Mouse (Mus musculus): ENCODE measurements around the gene Etl4. TPM values are rescaled to one million over a fixed set of nuclear protein-coding genes. Genes with fewer than 3 reads are reported as not detected.
A peak's percentile ranks its signal among the peaks of the same experiment; 100 is the strongest.
"Not testable (repeated sequence)": the region's sequence is repeated elsewhere in the genome, so short reads cannot be mapped to it uniquely, and the experiment has no call there.

The Etl4 gene
- polyA plus RNA-seq, 1 experiment from 2014 or later: 20.0 TPM

DNA sequence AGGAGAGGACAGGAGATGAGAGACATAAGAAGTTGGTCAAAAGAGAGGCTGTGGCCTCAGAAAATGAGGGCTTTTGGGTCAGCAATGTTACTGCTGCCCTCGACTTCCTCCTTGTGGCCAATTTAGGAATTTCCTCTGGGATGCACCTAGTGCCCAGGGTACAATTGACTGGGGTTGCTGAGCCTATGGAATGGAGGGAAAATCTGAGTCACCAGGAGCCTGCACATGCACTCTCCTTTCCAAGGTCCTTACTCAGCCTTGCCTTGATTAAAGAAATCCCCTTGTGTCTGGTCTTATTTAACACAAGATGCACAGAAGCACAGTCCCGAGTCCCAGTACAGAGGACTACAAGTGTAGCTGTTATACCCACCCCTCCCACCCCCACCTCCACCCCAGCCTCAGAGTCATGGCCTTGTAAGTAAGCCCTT is 756.5 kb downstream of the Etl4 start:
- Histone ChIP-seq H3K27ac (peak overlapping the region; percentile 73; the same call in 1 of the 2 replicates), H3K4me3 (no peak overlapping the region), H3K27me3 (ENCODE audit: poor library complexity, severe bottlenecking) (no peaks in the 10 kb centered on the region), H3K4me1 (peaks cover 13% of the 10 kb centered on the region), H3K9me3 (no peaks in the 10 kb centered on the region), H3K36me3 (replicated peaks) (no peaks in the 10 kb centered on the region)
- WGBS: 25% methylated on average over 2 of the region's 2 CpGs
- peak; percentile 44 for DNase-seq (ENCODE audit: extremely low spot score, low spot score)

DNA sequence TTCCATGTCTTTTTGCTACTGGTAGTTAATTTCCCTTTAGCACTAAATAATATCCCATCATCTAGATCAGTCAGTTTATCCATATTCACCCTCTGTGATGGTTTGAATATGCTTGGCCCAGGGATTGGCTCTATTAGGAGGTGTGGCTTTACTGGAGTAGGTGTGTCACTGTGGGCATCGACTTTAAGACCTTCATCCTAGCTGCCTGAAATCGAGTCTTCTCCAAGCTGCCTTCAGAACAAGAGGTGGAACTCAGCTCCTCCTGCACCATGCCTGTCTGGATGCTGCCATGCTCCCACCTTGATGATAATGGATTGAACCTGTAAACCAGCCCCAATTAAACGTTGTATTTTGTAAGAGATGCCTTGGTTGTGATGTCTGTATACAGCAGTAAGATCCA is 758.3 kb downstream of the Etl4 start:
- WGBS: 88% methylated on average over 3 of the region's 3 CpGs
- no peaks in the 10 kb centered on the region for H3K27me3 ChIP-seq (ENCODE audit: poor library complexity, severe bottlenecking)
- no peaks in the 10 kb centered on the region for H3K9me3 ChIP-seq
- DNase-seq (ENCODE audit: extremely low spot score, low spot score): no peak
- H3K27ac ChIP-seq: no peak overlapping the region
- no peak overlapping the region for H3K4me3 ChIP-seq
- H3K4me1 ChIP-seq: peaks cover 20% of the 10 kb centered on the region
- no peaks in the 10 kb centered on the region for H3K36me3 ChIP-seq (replicated peaks)

DNA sequence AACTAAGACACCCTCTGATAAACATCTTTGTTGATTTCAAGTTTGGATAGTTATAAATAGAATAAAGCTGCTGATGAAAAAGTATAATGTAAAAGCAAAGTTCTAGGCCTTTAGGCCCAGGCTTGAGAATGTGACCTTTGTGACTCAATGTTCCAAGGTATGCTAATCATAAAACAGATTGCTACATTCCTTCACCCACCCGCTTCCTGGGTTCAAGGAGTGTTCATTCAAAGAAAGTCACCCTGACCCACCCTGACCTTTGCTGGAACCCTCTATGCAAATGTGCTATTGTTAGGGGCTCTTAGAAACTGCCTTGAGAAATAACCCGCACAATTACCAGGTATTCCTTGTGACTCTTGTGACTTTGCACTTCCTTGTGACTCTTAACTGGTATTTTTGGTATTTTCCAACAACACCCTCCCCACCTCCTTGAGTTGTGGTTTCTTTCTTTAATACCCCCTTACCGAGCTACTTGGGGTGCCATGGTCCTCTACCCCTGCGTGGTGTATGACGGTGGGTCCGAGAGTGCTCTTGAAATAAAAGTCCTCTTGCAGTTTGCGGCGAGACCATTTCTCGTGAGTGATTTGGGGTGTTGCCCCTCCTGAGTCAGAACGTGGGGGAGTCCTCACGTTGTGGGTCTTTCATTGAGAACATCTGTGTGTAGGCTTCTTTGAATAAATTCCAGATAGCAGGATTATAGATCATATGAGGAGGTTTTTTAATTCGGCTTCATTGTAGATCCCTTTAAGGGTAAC is 758.9 kb downstream of the Etl4 start:
- peaks cover 20% of the 10 kb centered on the region for H3K4me1 ChIP-seq
- H3K9me3 ChIP-seq; DNase-seq (ENCODE audit: extremely low spot score, low spot score); H3K27me3 ChIP-seq (ENCODE audit: poor library complexity, severe bottlenecking); H3K4me3 ChIP-seq; H3K36me3 ChIP-seq (replicated peaks); H3K27ac ChIP-seq: not testable (repeated sequence)
- WGBS: 84% methylated on average over 12 of the region's 12 CpGs

DNA sequence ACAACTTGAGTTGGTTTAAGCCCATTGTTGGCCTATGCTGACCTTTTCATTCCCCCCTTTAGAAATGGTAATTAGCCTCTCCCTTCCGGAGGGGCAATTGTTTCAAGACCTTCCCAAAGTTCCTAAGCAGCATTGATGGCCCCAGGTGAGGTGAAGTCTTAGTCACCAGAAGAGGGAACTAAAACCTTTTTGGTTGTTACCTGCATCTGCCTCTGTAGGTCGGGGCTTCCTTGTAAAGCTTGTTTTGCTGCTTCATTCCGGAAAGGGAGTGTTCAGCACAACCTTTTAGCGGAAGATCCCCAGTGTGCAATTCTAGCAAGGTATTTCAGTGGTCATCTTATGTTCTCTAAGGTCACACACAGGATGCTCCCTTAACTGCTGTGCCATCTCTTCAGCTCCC is 759.8 kb downstream of the Etl4 start:
- peaks cover 20% of the 10 kb centered on the region for H3K4me1 ChIP-seq
- DNase-seq (ENCODE audit: extremely low spot score, low spot score): no peak
- no peaks in the 10 kb centered on the region for H3K27me3 ChIP-seq (ENCODE audit: poor library complexity, severe bottlenecking)
- H3K36me3 ChIP-seq (replicated peaks): no peaks in the 10 kb centered on the region
- 72% methylated on average over 4 of the region's 4 CpGs for whole genome bisulfite sequencing
- H3K9me3 ChIP-seq: no peaks in the 10 kb centered on the region
- H3K4me3 ChIP-seq: no peak overlapping the region
- no peak overlapping the region for H3K27ac ChIP-seq

DNA sequence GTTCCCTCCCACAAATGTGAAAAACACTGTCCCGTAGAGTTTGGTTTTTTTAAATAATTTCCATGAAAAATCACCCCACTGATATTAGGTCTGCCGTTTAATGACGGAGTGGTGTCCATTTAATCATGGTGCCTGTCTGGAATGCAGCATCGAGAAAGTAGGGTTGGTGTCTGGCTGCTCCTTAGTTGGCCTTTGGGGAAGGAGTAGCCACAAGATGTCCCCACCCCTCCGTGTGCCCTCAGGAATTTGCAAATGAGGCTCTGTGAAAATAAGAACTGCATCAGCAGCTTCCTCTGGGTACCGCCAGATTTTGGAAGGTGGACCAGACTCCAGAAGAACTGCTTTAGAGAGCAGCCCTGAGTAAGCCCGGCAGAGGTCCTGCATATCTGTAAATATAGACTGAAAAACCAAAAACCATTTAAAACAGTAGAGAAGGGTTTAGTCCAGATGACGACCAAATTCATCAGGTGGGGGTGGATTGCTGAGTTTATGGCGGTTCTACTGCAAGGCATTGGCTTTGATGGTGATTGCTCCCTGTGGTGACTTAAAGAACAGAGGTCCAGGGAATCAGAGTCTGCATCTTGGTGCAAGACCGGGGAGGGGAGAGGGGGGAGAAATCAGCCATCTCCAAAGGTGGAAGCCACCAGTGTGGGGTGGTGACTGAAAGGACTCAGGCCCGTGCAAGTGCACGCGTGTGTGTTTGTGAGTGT is 762.1 kb downstream of the Etl4 start:
- H3K4me1 ChIP-seq: peaks cover 7% of the 10 kb centered on the region
- H3K4me3 ChIP-seq: no peak overlapping the region
- no peaks in the 10 kb centered on the region for H3K9me3 ChIP-seq
- H3K36me3 ChIP-seq (replicated peaks): no peaks in the 10 kb centered on the region
- no peak for DNase-seq (ENCODE audit: extremely low spot score, low spot score)
- 71% methylated on average over 13 of the region's 13 CpGs for WGBS
- H3K27ac ChIP-seq: no peak overlapping the region
- no peaks in the 10 kb centered on the region for H3K27me3 ChIP-seq (ENCODE audit: poor library complexity, severe bottlenecking)

DNA sequence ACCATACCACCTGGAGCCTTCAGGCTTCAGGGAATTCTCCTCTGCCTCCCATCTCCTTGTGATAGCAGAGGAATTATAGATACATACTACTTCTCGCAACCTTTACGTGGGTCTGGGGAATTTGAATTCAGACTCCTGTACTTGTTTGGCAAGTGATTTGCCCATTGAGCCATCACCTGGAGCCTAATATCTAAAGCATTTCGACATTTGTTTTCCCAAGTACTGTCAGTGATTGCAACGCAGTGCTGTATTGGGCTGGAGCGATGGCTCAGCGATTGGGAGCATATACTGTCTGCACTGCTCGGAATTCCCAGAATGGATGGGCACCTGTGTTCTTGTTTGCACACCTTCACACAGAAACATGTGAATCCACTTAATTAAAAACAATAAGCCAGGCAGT is 762.7 kb downstream of the Etl4 start:
- DNase-seq (ENCODE audit: extremely low spot score, low spot score): no peak
- no peaks in the 10 kb centered on the region for H3K36me3 ChIP-seq (replicated peaks)
- no peaks in the 10 kb centered on the region for H3K9me3 ChIP-seq
- H3K4me1 ChIP-seq: peaks cover 7% of the 10 kb centered on the region
- WGBS: 93% methylated on average over 7 of the region's 7 CpGs
- no peak overlapping the region for H3K27ac ChIP-seq
- no peak overlapping the region for H3K4me3 ChIP-seq
- no peaks in the 10 kb centered on the region for H3K27me3 ChIP-seq (ENCODE audit: poor library complexity, severe bottlenecking)

DNA sequence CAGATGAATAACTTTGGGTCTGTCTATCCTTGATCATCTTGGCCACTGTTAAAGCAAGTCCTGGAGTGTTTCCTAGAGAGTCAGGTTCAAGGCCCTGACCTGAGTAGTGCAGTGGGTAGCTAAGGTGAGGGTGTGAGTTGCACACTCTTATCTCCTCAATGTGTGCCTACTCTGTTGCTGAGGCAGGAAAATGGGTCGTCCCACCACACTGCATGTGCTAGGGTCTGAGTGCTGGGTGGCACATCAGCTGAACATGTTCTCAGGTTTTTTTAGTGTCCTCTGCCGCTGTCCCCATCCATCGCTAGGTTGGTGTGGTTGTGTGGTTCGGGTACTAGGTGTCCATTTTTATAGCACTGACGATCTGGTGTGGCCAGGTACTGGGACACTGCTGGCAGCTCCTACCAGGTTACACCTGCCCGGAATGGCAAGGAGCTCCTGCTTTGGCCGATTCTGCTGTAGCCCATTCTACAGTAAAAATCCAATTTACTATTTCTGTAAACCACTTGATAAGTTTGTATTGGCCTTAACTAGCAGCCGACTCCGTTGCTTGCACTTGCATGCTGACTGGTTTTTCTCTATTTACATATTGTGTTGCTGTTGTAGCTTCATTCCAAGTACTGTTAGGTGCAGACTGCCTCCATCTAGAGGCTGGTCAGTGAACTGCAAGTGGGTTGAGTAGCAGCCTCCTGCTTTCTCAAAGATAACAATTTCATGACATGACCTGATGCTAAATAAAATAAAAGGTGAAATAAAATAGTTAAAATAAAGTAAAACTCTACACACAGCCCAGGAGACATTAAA is 763.4 kb downstream of the Etl4 start:
- peak; percentile 40 for DNase-seq (ENCODE audit: extremely low spot score, low spot score)
- H3K9me3 ChIP-seq: no peaks in the 10 kb centered on the region
- H3K27me3 ChIP-seq (ENCODE audit: poor library complexity, severe bottlenecking): no peaks in the 10 kb centered on the region
- no peak overlapping the region for H3K27ac ChIP-seq
- no peaks in the 10 kb centered on the region for H3K36me3 ChIP-seq (replicated peaks)
- peaks cover 7% of the 10 kb centered on the region for H3K4me1 ChIP-seq
- WGBS: 78% methylated on average over 9 of the region's 9 CpGs
- no peak overlapping the region for H3K4me3 ChIP-seq

DNA sequence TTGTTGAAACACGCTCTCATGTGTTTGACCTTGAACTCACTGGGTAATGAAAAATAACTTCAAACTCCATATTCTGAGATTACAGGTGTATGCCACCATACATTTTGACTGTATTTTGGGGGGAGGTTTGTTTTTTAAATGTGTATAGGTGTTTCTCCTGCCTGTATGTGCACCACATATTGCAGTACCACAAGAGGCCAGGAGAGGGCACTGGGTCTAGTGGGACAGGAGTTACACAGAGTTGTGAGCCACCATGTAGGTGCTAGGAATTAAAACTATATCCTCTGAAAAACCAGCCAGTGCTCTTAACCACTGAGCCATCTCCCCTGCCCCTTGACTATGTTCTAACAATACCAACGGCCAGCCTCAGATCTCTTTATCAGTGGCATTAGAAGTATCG is 766.8 kb downstream of the Etl4 start:
- Histone ChIP-seq H3K4me1 (peaks cover 7% of the 10 kb centered on the region), H3K27ac (no peak overlapping the region), H3K27me3 (ENCODE audit: poor library complexity, severe bottlenecking) (no peaks in the 10 kb centered on the region), H3K36me3 (replicated peaks) (no peaks in the 10 kb centered on the region), H3K4me3 (no peak overlapping the region), H3K9me3 (no peaks in the 10 kb centered on the region)
- WGBS: 93% methylated on average over 3 of the region's 3 CpGs
- DNase-seq (ENCODE audit: extremely low spot score, low spot score): no peak

DNA sequence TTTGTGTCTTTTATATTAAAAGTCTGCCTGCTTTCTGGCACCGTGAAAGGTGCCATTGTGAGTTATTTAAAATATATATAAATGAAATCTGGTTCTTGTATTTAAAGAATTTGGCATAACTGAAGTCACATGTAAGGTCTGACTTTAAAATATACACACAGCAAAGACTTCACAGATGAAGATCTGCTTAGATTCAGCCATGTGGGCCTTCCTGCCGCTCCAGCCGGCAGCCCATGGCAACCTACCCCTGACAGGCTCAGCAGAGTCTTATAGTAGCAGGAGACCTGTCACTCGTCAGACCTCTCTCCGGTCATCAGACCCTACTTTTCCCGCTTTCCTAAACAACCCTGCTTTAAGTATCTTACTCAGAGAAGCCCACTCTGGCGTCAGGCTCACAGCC is 769.2 kb downstream of the Etl4 start:
- Histone ChIP-seq H3K4me1 (no peaks in the 10 kb centered on the region), H3K27ac (no peak overlapping the region), H3K36me3 (replicated peaks) (no peaks in the 10 kb centered on the region), H3K4me3 (no peak overlapping the region), H3K27me3 (ENCODE audit: poor library complexity, severe bottlenecking) (no peaks in the 10 kb centered on the region), H3K9me3 (no peaks in the 10 kb centered on the region)
- WGBS: 73% methylated on average over 7 of the region's 7 CpGs
- DNase-seq (ENCODE audit: extremely low spot score, low spot score): no peak

DNA sequence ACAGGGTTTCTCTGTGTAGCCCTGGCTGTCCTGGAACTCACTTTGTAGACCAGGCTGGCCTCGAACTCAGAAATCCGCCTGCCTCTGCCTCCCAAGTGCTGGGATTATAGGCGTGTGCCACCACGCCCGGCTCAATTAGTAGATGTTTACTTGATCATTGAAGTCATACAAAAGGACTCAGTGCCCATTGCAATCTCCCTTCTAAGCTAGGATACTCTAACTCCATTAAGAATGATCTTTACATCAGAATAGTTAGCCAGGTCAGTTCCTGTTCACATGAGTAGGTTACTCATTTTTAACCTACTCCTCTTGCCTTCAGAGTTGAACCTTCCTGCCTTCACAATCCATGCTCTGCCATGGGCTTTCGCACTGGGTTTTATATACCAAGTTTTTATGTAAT is 772.6 kb downstream of the Etl4 start:
- DNase-seq (ENCODE audit: extremely low spot score, low spot score); H3K27me3 ChIP-seq (ENCODE audit: poor library complexity, severe bottlenecking); H3K4me1 ChIP-seq; H3K4me3 ChIP-seq; H3K27ac ChIP-seq; H3K36me3 ChIP-seq (replicated peaks); H3K9me3 ChIP-seq: not testable (repeated sequence)
- 95% methylated on average over 6 of the region's 6 CpGs for whole genome bisulfite sequencing

DNA sequence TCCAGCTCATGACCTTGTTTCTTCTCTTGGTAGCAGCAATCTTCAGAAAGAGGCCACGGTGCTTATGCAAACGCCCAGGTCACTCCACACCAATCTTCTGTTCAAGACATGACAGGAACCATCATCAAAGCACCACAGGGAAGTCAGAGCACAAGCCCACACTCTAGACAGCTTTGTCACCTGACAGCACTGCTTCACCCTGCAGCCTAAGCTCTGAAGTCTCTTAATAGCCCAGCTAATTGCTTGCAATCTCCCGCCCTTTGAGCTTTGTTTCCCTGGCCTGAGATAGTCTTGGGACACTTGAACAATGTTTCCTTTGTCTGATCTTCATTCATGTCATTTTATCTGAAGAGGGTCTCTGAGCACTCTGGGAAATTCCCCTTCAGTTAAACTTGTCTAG is 779.8 kb downstream of the Etl4 start:
- H3K4me3 ChIP-seq: no peak overlapping the region
- H3K27ac ChIP-seq: no peak overlapping the region
- no peak for DNase-seq (ENCODE audit: extremely low spot score, low spot score)
- peaks cover 7% of the 10 kb centered on the region for H3K4me1 ChIP-seq
- no peaks in the 10 kb centered on the region for H3K36me3 ChIP-seq (replicated peaks)
- no peaks in the 10 kb centered on the region for H3K9me3 ChIP-seq
- 26% methylated on average over 3 of the region's 3 CpGs for WGBS
- H3K27me3 ChIP-seq (ENCODE audit: poor library complexity, severe bottlenecking): no peaks in the 10 kb centered on the region

DNA sequence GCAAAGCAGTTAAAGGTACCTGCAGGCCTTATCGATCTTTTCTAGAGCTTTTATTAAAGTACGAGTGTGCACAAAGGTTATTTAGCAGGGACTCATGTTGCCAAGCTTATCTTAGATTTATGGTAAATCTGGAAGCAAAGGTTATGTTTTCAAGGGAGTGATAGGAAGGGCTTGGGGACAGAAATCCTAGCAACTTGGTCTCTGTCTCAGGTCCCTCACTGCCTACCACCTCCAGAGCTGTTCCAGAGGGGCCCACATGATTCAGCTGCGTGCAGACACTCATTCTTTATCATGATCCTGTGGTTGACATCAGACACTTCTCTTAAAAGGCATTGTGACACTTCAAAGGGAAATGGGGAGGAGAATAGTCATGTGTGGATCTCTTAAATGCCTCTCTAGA is 783.3 kb downstream of the Etl4 start:
- Histone ChIP-seq H3K27ac (no peak overlapping the region), H3K4me1 (peaks cover 7% of the 10 kb centered on the region), H3K27me3 (ENCODE audit: poor library complexity, severe bottlenecking) (no peaks in the 10 kb centered on the region), H3K4me3 (no peak overlapping the region), H3K9me3 (no peaks in the 10 kb centered on the region), H3K36me3 (replicated peaks) (no peaks in the 10 kb centered on the region)
- WGBS: 93% methylated on average over 3 of the region's 3 CpGs
- no peak for DNase-seq (ENCODE audit: extremely low spot score, low spot score)

DNA sequence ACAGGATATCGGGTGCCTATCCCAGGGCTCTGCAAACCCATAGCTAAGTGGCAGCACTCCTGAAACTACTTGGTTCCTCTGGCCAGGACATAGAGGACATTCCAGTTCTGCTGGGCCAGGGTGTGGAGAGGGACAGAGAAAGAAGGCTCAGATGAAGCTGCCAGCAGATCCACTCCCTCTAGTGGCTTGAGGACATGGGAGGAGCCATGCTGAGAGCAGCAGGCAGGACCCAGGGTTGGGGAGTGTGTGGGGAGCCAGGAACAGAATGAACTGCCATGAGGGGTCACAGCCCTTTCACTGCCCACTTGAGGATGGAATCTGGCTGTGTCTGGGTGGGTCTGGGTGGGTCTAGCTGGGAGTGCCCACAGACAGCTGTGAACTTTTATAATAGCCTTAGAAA is 784.2 kb downstream of the Etl4 start:
- H3K9me3 ChIP-seq: no peaks in the 10 kb centered on the region
- H3K27me3 ChIP-seq (ENCODE audit: poor library complexity, severe bottlenecking): no peaks in the 10 kb centered on the region
- no peak overlapping the region for H3K4me3 ChIP-seq
- 83% methylated on average over 1 of the region's 1 CpGs for WGBS
- no peaks in the 10 kb centered on the region for H3K36me3 ChIP-seq (replicated peaks)
- no peak for DNase-seq (ENCODE audit: extremely low spot score, low spot score)
- H3K4me1 ChIP-seq: peaks cover 7% of the 10 kb centered on the region
- no peak overlapping the region for H3K27ac ChIP-seq

All from forebrain, embryonic 10.5 days (tissue).